Mouse (Mus musculus) liver, postnatal 0 days (tissue): ENCODE results near the gene Zc3hav1l.

ENCODE experiments used
- CTCF ChIP-seq: sonication (generic); IDR thresholded peaks from 2 replicates; pipeline ENCODE4 v1.5.1; 2016; ENCODE audit warnings: antibody characterized with exemption, low read depth
- EP300 ChIP-seq: IDR thresholded peaks from 2 replicates; pipeline ENCODE4 v1.6.1; 2016; ENCODE audit warnings: antibody characterized with exemption, low read depth, mild to moderate bottlenecking

DNA sequence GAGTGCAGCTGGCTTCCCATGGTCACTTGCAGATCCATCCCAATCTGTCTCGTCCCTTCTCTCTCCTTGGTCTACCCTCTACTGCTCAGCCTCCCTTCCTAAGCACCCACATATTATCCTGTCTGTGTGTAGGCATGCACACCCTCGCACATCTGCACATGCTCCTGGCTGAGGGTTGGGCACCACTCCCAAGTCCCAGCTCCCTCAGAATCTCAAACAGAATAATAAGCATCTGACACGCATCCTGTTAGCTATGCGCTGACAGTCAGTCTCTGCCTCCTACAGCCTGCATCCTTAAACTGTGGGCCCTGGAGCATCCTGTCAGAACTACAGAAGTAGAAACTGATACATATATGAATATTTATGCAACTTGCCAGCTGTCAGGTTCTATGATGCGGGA, 58.4 kb downstream of the Zc3hav1l start:
- TF ChIP-seq EP300 (no peak), CTCF (no peak)
